Mouse (Mus musculus) olfactory bulb, adult 2 months (tissue): ENCODE measurements around the gene Trim12c. TPM values are rescaled to one million over a fixed set of nuclear protein-coding genes. Genes with fewer than 3 reads are reported as not detected.
"Not testable (repeated sequence)": the region's sequence is repeated elsewhere in the genome, so short reads cannot be mapped to it uniquely, and the experiment has no call there.

ENCODE experiments used
- H3K27ac ChIP-seq: fragments of 200-500 bp; 2 replicates; pipeline ENCODE4 v1.5.1; 2012; ENCODE audit warnings: low read depth, low read length; ENCODE audit not compliant: insufficient read depth
- H3K4me1 ChIP-seq: fragments of 200-500 bp; 2 replicates; pipeline ENCODE4 v1.6.1; 2012; ENCODE audit warnings: low read length; ENCODE audit not compliant: control insufficient read depth, insufficient read depth
- H3K4me3 ChIP-seq: fragments of 200-500 bp; 2 replicates; pipeline ENCODE4 v1.5.1; 2012; ENCODE audit warnings: mild to moderate bottlenecking, low read depth, low read length, moderate library complexity; ENCODE audit not compliant: insufficient read depth
- CTCF ChIP-seq: fragments of 200-500 bp; IDR thresholded peaks from 2 replicates; pipeline ENCODE4 v1.5.1; 2012; ENCODE audit warnings: low read depth, mild to moderate bottlenecking, low read length, moderate library complexity; ENCODE audit not compliant: insufficient read depth
- POLR2A ChIP-seq: fragments of 200-500 bp; IDR thresholded peaks from 2 replicates; pipeline ENCODE4 v1.6.1; 2012; ENCODE audit warnings: mild to moderate bottlenecking, low read depth, low read length, moderate library complexity; ENCODE audit not compliant: insufficient read depth
- WGBS: fragments of 180-500 bp; shearing (Covaris S2); methylation state at CpG from one replicate; pipeline ENCODE4 v1.1.7; 2018; 5-methylcytosine and 5-hydroxymethylcytosine counted together
- polyA plus RNA-seq: library from polyadenylated mRNA; stranded (reverse); fragments of >200 nt; gene quantifications from 2 replicates; pipeline ENCODE4 v1.2.4, GENCODE M21; 2012; ENCODE audit warnings: low replicate concordance; ENCODE audit not compliant: missing spikeins, insufficient read depth, insufficient read length

Gene Trim12c
- not detected in 2 replicates for polyA plus RNA-seq

- Histone ChIP-seq H3K4me1 (no peaks in the 10 kb centered on the region), H3K4me3 (peak within 1 kb of the TSS; percentile 14; the same call in 1 of the 2 replicates), H3K27ac (no peak within 1 kb of the TSS)
- WGBS, result 2% methylated on average over 14 of the region's 14 CpGs
- no peak for TF ChIP-seq POLR2A
- no peak for TF ChIP-seq CTCF
Measured at GRCm38 (mm10) chr7:104352717-104353599, at the start of gene Trim12c. TSS of gene Trim12c (minus strand) at chr7:104353362.

GRCm38 (mm10) chr7:104401140-104401539 lies 48.0 kb upstream of the Trim12c start:
- TF ChIP-seq POLR2A, result no peak
- no peak overlapping the region for H3K4me3 ChIP-seq
- H3K27ac ChIP-seq, result no peak overlapping the region
- H3K4me1 ChIP-seq, result no peaks in the 10 kb centered on the region

- H3K4me3 ChIP-seq, result no peak within 1 kb of the TSS
- no peak for TF ChIP-seq CTCF
- TF ChIP-seq POLR2A, result no peak
- H3K4me1 ChIP-seq, result no peaks in the 10 kb centered on the region
- whole genome bisulfite sequencing, result 88% methylated on average over 1 of the region's 1 CpGs
- H3K27ac ChIP-seq, result no peak within 1 kb of the TSS
Measured at GRCm38 (mm10) chr7:104400698-104401097, 47.5 kb upstream of the Trim12c start, which contains the start of gene Trim30c. TSS of gene Trim30c (minus strand) at chr7:104400837.

- Histone ChIP-seq H3K4me1 (no peaks in the 10 kb centered on the region), H3K27ac (no peak overlapping the region), H3K4me3 (no peak overlapping the region)
- TF ChIP-seq CTCF (no peak), POLR2A (no peak)
- WGBS, result 15% methylated on average over 1 of the region's 1 CpGs
Measured at GRCm38 (mm10) chr7:104398492-104398891, 45.3 kb upstream of the Trim12c start.

GRCm38 (mm10) chr7:104369736-104370414 lies 16.7 kb upstream of the Trim12c start, which contains the start of gene Trim30b:
TSS of gene Trim30b (minus strand) at chr7:104369884.
- WGBS, result 73% methylated on average over 1 of the region's 1 CpGs

GRCm38 (mm10) chr7:104366339-104366738 lies 13.2 kb upstream of the Trim12c start:
- Histone ChIP-seq H3K4me1 (no peaks in the 10 kb centered on the region), H3K27ac (no peak overlapping the region), H3K4me3 (no peak overlapping the region)
- TF ChIP-seq POLR2A (no peak), CTCF (no peak)

More at GRCm38 (mm10) chr7:104369736-104370414, 16.7 kb upstream of the Trim12c start, which contains the start of gene Trim30b:
- H3K4me3 ChIP-seq, result no peak within 1 kb of the TSS
- H3K27ac ChIP-seq, result no peak within 1 kb of the TSS
- TF ChIP-seq CTCF, result no peak
- TF ChIP-seq POLR2A, result no peak
- no peaks in the 10 kb centered on the region for H3K4me1 ChIP-seq

- H3K27ac ChIP-seq, result no peak overlapping the region
- 79% methylated on average over 2 of the region's 2 CpGs for WGBS
- no peak for TF ChIP-seq CTCF
- no peak for TF ChIP-seq POLR2A
- H3K4me1 ChIP-seq, result no peaks in the 10 kb centered on the region
- H3K4me3 ChIP-seq, result no peak overlapping the region
Measured at GRCm38 (mm10) chr7:104353600-104353967, 422 bp upstream of the Trim12c start.

- 92% methylated on average over 4 of the region's 4 CpGs for WGBS
- not testable (repeated sequence) for H3K4me1 ChIP-seq, H3K4me3 ChIP-seq, H3K27ac ChIP-seq
Measured at GRCm38 (mm10) chr7:104348043-104348442, 5.1 kb downstream of the Trim12c start.

- H3K4me3 ChIP-seq, H3K27ac ChIP-seq, H3K4me1 ChIP-seq: not testable (repeated sequence)
- WGBS, result 87% methylated on average over 4 of the region's 4 CpGs
Measured at GRCm38 (mm10) chr7:104340744-104341143, 12.4 kb downstream of the Trim12c start.

- not testable (repeated sequence) for H3K4me1 ChIP-seq, H3K27ac ChIP-seq, H3K4me3 ChIP-seq
- WGBS, result 92% methylated on average over 3 of the region's 3 CpGs
Measured at GRCm38 (mm10) chr7:104335547-104335946, 17.6 kb downstream of the Trim12c start.

- not testable (repeated sequence) for H3K4me1 ChIP-seq, H3K27ac ChIP-seq, H3K4me3 ChIP-seq
- WGBS, result 97% methylated on average over 2 of the region's 2 CpGs
Measured at GRCm38 (mm10) chr7:104329171-104329570, 24.0 kb downstream of the Trim12c start, which contains the start of gene Trim34b. TSS of gene Trim34b (plus strand) at chr7:104329471.
